Mouse (Mus musculus) small intestine, adult 2 months (tissue): ENCODE measurements around the gene Man1a.

Experiments used
- CTCF ChIP-seq: fragments of 200-500 bp; IDR thresholded peaks from 2 replicates; pipeline ENCODE4 v1.5.1; 2012; ENCODE audit warnings: low read depth, mild to moderate bottlenecking, control low read depth, inconsistent platforms, low read length, moderate library complexity, mixed read lengths; ENCODE audit not compliant: insufficient replicate concordance, insufficient read length; ENCODE audit errors: extremely low read depth
- POLR2A ChIP-seq: fragments of 200-500 bp; IDR thresholded peaks from 2 replicates; pipeline ENCODE4 v1.6.1; 2012; ENCODE audit warnings: low read depth, mild to moderate bottlenecking, control low read depth, inconsistent platforms, low read length, moderate library complexity

DNA sequence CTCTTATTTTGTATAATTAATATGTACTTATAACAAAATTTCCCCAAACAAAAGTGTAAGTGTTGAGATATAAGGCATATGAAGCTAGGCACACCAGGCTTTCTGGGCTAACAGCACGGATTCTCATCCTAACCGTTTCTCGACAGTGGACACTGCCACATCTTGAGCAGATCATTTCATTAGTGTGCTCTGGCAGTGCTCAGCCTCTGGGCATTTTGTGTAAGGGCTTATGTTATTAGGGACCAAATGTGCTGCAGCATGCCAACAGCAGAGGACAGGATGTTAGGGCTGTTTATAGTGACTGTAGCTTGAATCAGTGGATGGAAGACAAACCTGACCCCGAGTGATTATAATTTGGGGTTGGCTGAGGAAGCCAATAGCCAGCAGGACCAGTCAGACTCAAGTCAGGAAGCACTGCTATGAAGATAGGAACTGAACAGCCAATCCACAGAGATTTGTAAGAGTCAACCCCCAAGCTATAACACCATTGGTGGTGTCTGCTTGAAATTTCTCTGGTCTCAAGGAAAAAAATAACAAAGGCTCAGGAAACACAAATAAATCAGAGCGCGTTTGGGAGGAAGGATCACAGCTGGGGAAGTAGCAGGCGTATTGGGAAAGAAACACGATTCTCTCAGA is 161.3 kb downstream of the Man1a start:
- TF ChIP-seq POLR2A: no peak
- no peak for TF ChIP-seq CTCF
